Mouse (Mus musculus): ENCODE measurements around the gene Notch3. TPM values are rescaled to one million over a fixed set of nuclear protein-coding genes. Genes with fewer than 3 reads are reported as not detected.
"Not testable (repeated sequence)": the region's sequence is repeated elsewhere in the genome, so short reads cannot be mapped to it uniquely, and the experiment has no call there.

Gene Notch3
- total and polyA plus RNA-seq, 2 experiments from 2014 or later = 3.7 to 53.6 TPM

- ATAC-seq (ENCODE audit: insufficient read depth, low read depth) (no peak), DNase-seq (ENCODE audit: low spot score) (no peak)
- H3K4me2 ChIP-seq (ENCODE audit: low read depth, low read length) = no peak overlapping the region
- peaks cover 10% of the 10 kb centered on the region for H3K27me3 ChIP-seq (ENCODE audit: control insufficient read depth, insufficient read depth, low read length)
- WGBS = 40% methylated on average over 1 of the region's 1 CpGs
- no peak overlapping the region for H3K9ac ChIP-seq (replicated peaks; ENCODE audit: low read depth, low read length)
- no peak for TF ChIP-seq EP300 (IDR thresholded peaks at IDR 0.05; ENCODE audit: low read depth)
- no peak for TF ChIP-seq CTCF (IDR thresholded peaks at IDR 0.05; ENCODE audit: low read depth)
- H3K9me3 ChIP-seq (replicated peaks; ENCODE audit: control insufficient read depth, low read length) = 0 out of 2 replicates have a peak, but pooled peaks cover 4% of the 10 kb centered on the region
- H3K27ac ChIP-seq (ENCODE audit: low read depth) = no peak overlapping the region
- H3K36me3 ChIP-seq (replicated peaks; ENCODE audit: control insufficient read depth, insufficient read depth, low read length) = no peaks in the 10 kb centered on the region
- peaks cover 9% of the 10 kb centered on the region for H3K4me1 ChIP-seq (ENCODE audit: control insufficient read depth, insufficient read depth)
- no peak overlapping the region for H3K4me3 ChIP-seq (ENCODE audit: low read depth, low read length)
These were observed 69.0 kb downstream of the Notch3 start for GRCm38 (mm10) chr17:32097676-32098075.

- no peak overlapping the region for H3K4me2 ChIP-seq (ENCODE audit: low read depth, low read length)
- no peaks in the 10 kb centered on the region for H3K27me3 ChIP-seq (ENCODE audit: control insufficient read depth, insufficient read depth, low read length)
- H3K27ac ChIP-seq (ENCODE audit: low read depth) = no peak overlapping the region
- no peak for ATAC-seq (ENCODE audit: insufficient read depth, low read depth)
- H3K4me1 ChIP-seq (ENCODE audit: control insufficient read depth, insufficient read depth) = no peaks in the 10 kb centered on the region
- no peak overlapping the region for H3K4me3 ChIP-seq (ENCODE audit: low read depth, low read length)
- no peak for DNase-seq (ENCODE audit: low spot score)
- 0 out of 2 replicates have a peak, but pooled peaks cover 4% of the 10 kb centered on the region for H3K9me3 ChIP-seq (replicated peaks; ENCODE audit: control insufficient read depth, low read length)
- H3K9ac ChIP-seq (replicated peaks; ENCODE audit: low read depth, low read length) = no peak overlapping the region
- no peak for TF ChIP-seq EP300 (IDR thresholded peaks at IDR 0.05; ENCODE audit: low read depth)
- no peak for TF ChIP-seq CTCF (IDR thresholded peaks at IDR 0.05; ENCODE audit: low read depth)
- WGBS = 82% methylated on average over 5 of the region's 5 CpGs
- H3K36me3 ChIP-seq (replicated peaks; ENCODE audit: control insufficient read depth, insufficient read depth, low read length) = no peaks in the 10 kb centered on the region
These were observed 73.8 kb downstream of the Notch3 start for GRCm38 (mm10) chr17:32092895-32093294.

DNA sequence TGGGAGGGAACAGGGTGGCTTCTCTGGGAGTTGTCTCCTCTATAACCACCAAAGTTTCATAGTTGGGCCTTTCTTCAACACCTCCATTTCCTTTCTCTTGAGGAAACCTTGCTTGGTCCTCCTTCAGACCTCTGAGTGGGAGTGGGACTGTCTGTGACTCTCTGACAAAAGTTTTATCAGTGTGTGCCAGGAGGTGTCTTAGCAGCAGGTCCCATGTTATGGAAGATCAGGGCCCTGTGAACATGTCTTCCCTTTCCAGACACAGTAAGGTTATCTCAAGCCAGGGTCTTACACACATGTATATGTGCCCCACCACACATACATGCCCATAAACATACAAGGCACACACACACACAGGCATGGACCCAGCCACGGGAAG lies 74.4 kb downstream of the Notch3 start:
- H3K4me2 ChIP-seq (ENCODE audit: low read depth, low read length) = no peak overlapping the region
- H3K9me3 ChIP-seq (replicated peaks; ENCODE audit: control insufficient read depth, low read length) = 0 out of 2 replicates have a peak, but pooled peaks cover 4% of the 10 kb centered on the region
- no peak overlapping the region for H3K27ac ChIP-seq (ENCODE audit: low read depth)
- 96% methylated on average over 1 of the region's 1 CpGs for WGBS
- no peaks in the 10 kb centered on the region for H3K4me1 ChIP-seq (ENCODE audit: control insufficient read depth, insufficient read depth)
- no peak overlapping the region for H3K4me3 ChIP-seq (ENCODE audit: low read depth, low read length)
- H3K9ac ChIP-seq (replicated peaks; ENCODE audit: low read depth, low read length) = no peak overlapping the region
- H3K27me3 ChIP-seq (ENCODE audit: control insufficient read depth, insufficient read depth, low read length) = no peaks in the 10 kb centered on the region
- no peaks in the 10 kb centered on the region for H3K36me3 ChIP-seq (replicated peaks; ENCODE audit: control insufficient read depth, insufficient read depth, low read length)
- ATAC-seq (ENCODE audit: insufficient read depth, low read depth) (no peak), DNase-seq (ENCODE audit: low spot score) (no peak)
- TF ChIP-seq EP300 (IDR thresholded peaks at IDR 0.05; ENCODE audit: low read depth) (no peak), CTCF (IDR thresholded peaks at IDR 0.05; ENCODE audit: low read depth) (no peak)

GRCm38 (mm10) chr17:32091364-32092240 lies 75.0 kb downstream of the Notch3 start:
- peak; percentile 89 for ATAC-seq (ENCODE audit: insufficient read depth, low read depth)
- H3K36me3 ChIP-seq (replicated peaks; ENCODE audit: control insufficient read depth, insufficient read depth, low read length); H3K9ac ChIP-seq (replicated peaks; ENCODE audit: low read depth, low read length); H3K27me3 ChIP-seq (ENCODE audit: control insufficient read depth, insufficient read depth, low read length); H3K9me3 ChIP-seq (replicated peaks; ENCODE audit: control insufficient read depth, low read length); H3K4me1 ChIP-seq (ENCODE audit: control insufficient read depth, insufficient read depth): not testable (repeated sequence)
- WGBS = 4% methylated on average over 13 of the region's 16 CpGs
- H3K27ac ChIP-seq (ENCODE audit: low read depth) = peak overlapping the region; percentile 56
- H3K4me2 ChIP-seq (ENCODE audit: low read depth, low read length) = peak overlapping the region; percentile 57
- peak; percentile 83 for DNase-seq (ENCODE audit: low spot score)
- peak overlapping the region; percentile 34 for H3K4me3 ChIP-seq (ENCODE audit: low read depth, low read length)

GRCm38 (mm10) chr17:32091032-32091363 lies 75.7 kb downstream of the Notch3 start:
- 31% methylated on average over 1 of the region's 1 CpGs for WGBS
- ATAC-seq (ENCODE audit: insufficient read depth, low read depth) (peak; percentile 22; the same call in 1 of the 2 replicates), DNase-seq (ENCODE audit: low spot score) (no peak)
- no peaks in the 10 kb centered on the region for H3K4me1 ChIP-seq (ENCODE audit: control insufficient read depth, insufficient read depth)
- peak overlapping the region; percentile 57 for H3K4me2 ChIP-seq (ENCODE audit: low read depth, low read length)
- H3K27me3 ChIP-seq (ENCODE audit: control insufficient read depth, insufficient read depth, low read length) = no peaks in the 10 kb centered on the region
- 0 out of 2 replicates have a peak, but pooled peaks cover 4% of the 10 kb centered on the region for H3K9me3 ChIP-seq (replicated peaks; ENCODE audit: control insufficient read depth, low read length)
- peak overlapping the region; percentile 34 for H3K4me3 ChIP-seq (ENCODE audit: low read depth, low read length)
- no peaks in the 10 kb centered on the region for H3K36me3 ChIP-seq (replicated peaks; ENCODE audit: control insufficient read depth, insufficient read depth, low read length)
- H3K9ac ChIP-seq (replicated peaks; ENCODE audit: low read depth, low read length) = no peak overlapping the region; the same call in 1 of the 2 replicates
- TF ChIP-seq EP300 (IDR thresholded peaks at IDR 0.05; ENCODE audit: low read depth) (no peak), CTCF (IDR thresholded peaks at IDR 0.05; ENCODE audit: low read depth) (no peak)
- peak overlapping the region; percentile 56 for H3K27ac ChIP-seq (ENCODE audit: low read depth)

DNA sequence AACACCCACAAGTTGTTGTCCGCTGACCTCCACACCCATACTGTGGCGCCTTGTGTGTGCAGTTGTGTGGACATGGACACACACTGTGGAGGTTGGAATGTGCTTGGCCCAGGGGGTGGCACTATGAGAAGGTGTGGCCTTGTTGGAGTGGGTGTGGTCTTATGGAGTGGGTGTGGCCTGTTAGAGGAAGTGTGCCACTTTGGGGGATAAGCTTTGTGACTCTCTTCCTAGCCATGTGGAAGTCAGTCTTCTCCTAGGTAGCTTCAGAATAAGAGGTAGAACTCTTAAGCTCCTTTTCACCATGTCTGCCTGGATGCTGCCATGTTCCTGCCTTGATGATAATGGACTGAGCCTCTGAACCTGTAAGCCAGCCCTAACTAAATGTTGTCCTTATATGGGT lies 79.6 kb downstream of the Notch3 start:
- ATAC-seq (ENCODE audit: insufficient read depth, low read depth) = no peak
- no peaks in the 10 kb centered on the region for H3K36me3 ChIP-seq (replicated peaks; ENCODE audit: control insufficient read depth, insufficient read depth, low read length)
- H3K9ac ChIP-seq (replicated peaks; ENCODE audit: low read depth, low read length) = no peak overlapping the region
- no peak overlapping the region for H3K4me3 ChIP-seq (ENCODE audit: low read depth, low read length)
- WGBS = 94% methylated on average over 2 of the region's 2 CpGs
- no peaks in the 10 kb centered on the region for H3K9me3 ChIP-seq (replicated peaks; ENCODE audit: control insufficient read depth, low read length)
- H3K27ac ChIP-seq (ENCODE audit: low read depth) = no peak overlapping the region
- no peaks in the 10 kb centered on the region for H3K4me1 ChIP-seq (ENCODE audit: control insufficient read depth, insufficient read depth)
- no peak for DNase-seq (ENCODE audit: low spot score)
- no peaks in the 10 kb centered on the region for H3K27me3 ChIP-seq (ENCODE audit: control insufficient read depth, insufficient read depth, low read length)
- TF ChIP-seq CTCF (IDR thresholded peaks at IDR 0.05; ENCODE audit: low read depth) = no peak
- TF ChIP-seq EP300 (IDR thresholded peaks at IDR 0.05; ENCODE audit: low read depth) = no peak
- no peak overlapping the region for H3K4me2 ChIP-seq (ENCODE audit: low read depth, low read length)

All from heart, postnatal 0 days (tissue).